Mouse (Mus musculus) liver, embryonic 14.5 days (tissue): ENCODE measurements around the gene Hat1.

ENCODE experiments used
- CTCF ChIP-seq: IDR thresholded peaks from 2 replicates; pipeline ENCODE4 v1.5.1; 2016; ENCODE audit warnings: antibody characterized with exemption, low read depth, control low read depth
- EP300 ChIP-seq: IDR thresholded peaks from 2 replicates; pipeline ENCODE4 v1.6.1; 2016; ENCODE audit warnings: antibody characterized with exemption, low read depth

GRCm38 (mm10) chr2:71383890-71384289 is 4.9 kb upstream of the Hat1 start:
- TF ChIP-seq CTCF = no peak
- TF ChIP-seq EP300 = no peak
